Mouse (Mus musculus) embryonic facial prominence, embryonic 14.5 days (tissue): ENCODE results near the gene Prepl. TPM values are rescaled to one million over a fixed set of nuclear protein-coding genes. Genes with fewer than 3 reads are reported as not detected.

ENCODE experiments used
- ATAC-seq: fragments of 200-750 bp; cut with Nextera tagmentation; 2 replicates; pipeline ENCODE4 v1.8.0; 2017; ENCODE audit warnings: low read depth, moderate number of reproducible peaks, moderate TSS enrichment
- DNase-seq: peaks from one replicate; pipeline ENCODE4 v3.0.0-alpha.2; 2015; ENCODE audit warnings: low spot score
- H3K27ac ChIP-seq: fragments of 300-500 bp; sonication (generic); replicated peaks from 2 replicates; pipeline ENCODE4 v1.5.1; 2014; ENCODE audit warnings: low read depth, mild to moderate bottlenecking, low read length, moderate library complexity
- H3K27me3 ChIP-seq: fragments of 300-500 bp; sonication (generic); replicated peaks from 2 replicates; pipeline ENCODE4 v1.6.1; 2014; ENCODE audit warnings: low read length; ENCODE audit not compliant: control insufficient read depth, insufficient read depth
- H3K36me3 ChIP-seq: fragments of 300-500 bp; sonication (generic); 2 replicates; pipeline ENCODE4 v1.6.1; 2014; ENCODE audit warnings: low read length, mixed read lengths; ENCODE audit not compliant: control insufficient read depth, insufficient read depth
- H3K4me1 ChIP-seq: fragments of 300-500 bp; sonication (generic); 2 replicates; pipeline ENCODE4 v1.6.1; 2014; ENCODE audit warnings: antibody characterized with exemption, low read length; ENCODE audit not compliant: control insufficient read depth, insufficient read depth
- H3K4me2 ChIP-seq: fragments of 300-500 bp; sonication (generic); 2 replicates; pipeline ENCODE4 v1.6.1; 2014; ENCODE audit warnings: low read depth, mild to moderate bottlenecking, low read length, moderate library complexity, mixed read lengths
- H3K4me3 ChIP-seq: fragments of 300-500 bp; sonication (generic); 2 replicates; pipeline ENCODE4 v1.5.1; 2014; ENCODE audit warnings: low read depth, mild to moderate bottlenecking, low read length
- H3K9ac ChIP-seq: fragments of 300-500 bp; sonication (generic); 2 replicates; pipeline ENCODE4 v1.6.1; 2014; ENCODE audit warnings: low read depth, mild to moderate bottlenecking, low read length, moderate library complexity, mixed read lengths
- H3K9me3 ChIP-seq: fragments of 300-500 bp; sonication (generic); 2 replicates; pipeline ENCODE4 v1.6.1; 2016; ENCODE audit warnings: low read length; ENCODE audit not compliant: control insufficient read depth
- WGBS: fragments of 180-500 bp; shearing (Covaris S2); extraction: QIAGEN DNeasy Blood & Tissue Kit; methylation state at CpG from one replicate; pipeline ENCODE4 v1.1.7; 2014; 5-methylcytosine and 5-hydroxymethylcytosine counted together
- polyA plus RNA-seq: library from polyadenylated mRNA; unstranded; fragments of >200 nt; fragmentation: Nextera tagmentation; extraction: Ambion mirVana; gene quantifications from 2 replicates; pipeline ENCODE4 v1.2.1, GENCODE M21; 2014

Gene Prepl
- polyA plus RNA-seq, 1 experiment from 2014 or later: 58.3 TPM

DNA sequence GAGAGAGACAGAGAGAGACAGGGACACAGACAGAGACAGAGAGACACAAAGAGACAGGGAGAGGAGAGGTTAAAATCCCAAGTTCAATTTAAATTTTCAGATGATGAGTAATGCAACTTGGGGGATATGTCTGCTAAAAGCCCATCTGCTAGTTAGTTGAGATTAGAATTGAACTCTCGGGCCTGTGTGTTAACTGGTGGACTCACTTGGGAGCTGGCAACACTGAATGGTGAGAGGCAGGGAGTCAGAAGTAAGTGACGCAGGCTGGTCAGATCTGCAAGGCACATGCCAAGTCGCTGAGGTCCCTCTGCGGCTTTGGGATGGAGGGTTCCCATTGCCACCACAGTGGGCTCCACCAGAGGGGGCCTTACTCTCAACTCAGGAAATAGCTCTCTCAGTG, 51.7 kb downstream of the Prepl start:
- Histone ChIP-seq H3K9me3 (no peaks in the 10 kb centered on the region), H3K27ac (no peak overlapping the region), H3K36me3 (no peaks in the 10 kb centered on the region), H3K27me3 (no peaks in the 10 kb centered on the region), H3K4me1 (no peaks in the 10 kb centered on the region), H3K4me3 (no peak overlapping the region), H3K4me2 (no peak overlapping the region), H3K9ac (no peak overlapping the region)
- WGBS: 81% methylated on average over 4 of the region's 4 CpGs
- ATAC-seq (no peak), DNase-seq (no peak)

- ATAC-seq: no peak
- 81% methylated on average over 5 of the region's 5 CpGs for WGBS
- DNase-seq: no peak
- no peak overlapping the region for H3K27ac ChIP-seq
- H3K9me3 ChIP-seq: no peaks in the 10 kb centered on the region
- no peaks in the 10 kb centered on the region for H3K36me3 ChIP-seq
- H3K27me3 ChIP-seq: no peaks in the 10 kb centered on the region
- no peak overlapping the region for H3K4me2 ChIP-seq
- no peak overlapping the region for H3K9ac ChIP-seq
- no peaks in the 10 kb centered on the region for H3K4me1 ChIP-seq
- H3K4me3 ChIP-seq: no peak overlapping the region
Measured at GRCm38 (mm10) chr17:85037855-85038254, 52.2 kb downstream of the Prepl start.

DNA sequence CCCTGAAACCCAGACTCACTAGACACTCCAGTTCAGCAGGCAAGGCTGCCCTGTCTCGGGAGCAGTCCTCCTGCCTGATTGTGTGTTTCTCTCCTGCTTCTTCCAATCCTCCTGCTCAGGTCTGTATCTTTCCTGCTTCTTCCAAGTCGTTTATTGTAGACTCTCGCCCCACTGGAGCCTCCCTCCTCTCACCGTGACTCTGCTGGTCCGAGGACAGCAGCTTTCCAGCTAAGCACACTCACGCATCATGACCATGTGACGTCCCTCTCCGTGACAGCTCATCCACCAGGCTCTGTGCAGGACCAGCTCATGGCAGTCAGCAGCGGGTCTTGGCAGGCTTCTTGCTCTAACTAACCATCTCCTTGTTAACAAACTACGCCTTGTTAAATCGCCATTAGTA, 56.0 kb downstream of the Prepl start:
- Histone ChIP-seq H3K4me1 (no peaks in the 10 kb centered on the region), H3K4me2 (no peak overlapping the region), H3K36me3 (no peaks in the 10 kb centered on the region), H3K4me3 (no peak overlapping the region), H3K9ac (no peak overlapping the region), H3K27me3 (no peaks in the 10 kb centered on the region), H3K27ac (no peak overlapping the region), H3K9me3 (no peaks in the 10 kb centered on the region)
- ATAC-seq (0 out of 2 replicates have a peak, but pooled peaks have one; percentile 55), DNase-seq (no peak)
- WGBS: 61% methylated on average over 11 of the region's 11 CpGs

DNA sequence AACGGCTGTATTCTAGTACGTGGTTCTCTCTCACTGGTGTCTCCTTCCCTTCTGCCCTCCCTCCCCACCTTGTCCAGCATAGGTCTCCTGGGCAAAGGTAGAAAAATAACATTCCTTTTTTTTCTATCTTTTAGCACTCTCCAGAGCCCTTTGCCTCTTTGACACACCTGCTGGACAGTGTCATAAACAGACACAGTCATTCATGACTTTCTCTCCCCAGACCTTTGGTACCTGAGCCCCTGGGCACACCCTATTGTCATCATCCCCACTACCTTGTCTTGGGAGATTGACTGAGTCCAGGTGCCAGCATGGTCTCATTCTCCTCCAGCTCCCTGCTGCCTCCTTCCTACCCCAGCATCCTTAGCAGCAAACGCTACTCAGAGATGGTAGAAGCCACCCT, 57.0 kb downstream of the Prepl start:
- no peaks in the 10 kb centered on the region for H3K36me3 ChIP-seq
- WGBS: 82% methylated on average over 3 of the region's 3 CpGs
- H3K4me3 ChIP-seq: no peak overlapping the region
- ATAC-seq (no peak), DNase-seq (no peak)
- no peak overlapping the region for H3K4me2 ChIP-seq
- H3K27me3 ChIP-seq: no peaks in the 10 kb centered on the region
- H3K4me1 ChIP-seq: no peaks in the 10 kb centered on the region
- H3K9ac ChIP-seq: no peak overlapping the region
- H3K27ac ChIP-seq: no peak overlapping the region
- H3K9me3 ChIP-seq: no peaks in the 10 kb centered on the region

DNA sequence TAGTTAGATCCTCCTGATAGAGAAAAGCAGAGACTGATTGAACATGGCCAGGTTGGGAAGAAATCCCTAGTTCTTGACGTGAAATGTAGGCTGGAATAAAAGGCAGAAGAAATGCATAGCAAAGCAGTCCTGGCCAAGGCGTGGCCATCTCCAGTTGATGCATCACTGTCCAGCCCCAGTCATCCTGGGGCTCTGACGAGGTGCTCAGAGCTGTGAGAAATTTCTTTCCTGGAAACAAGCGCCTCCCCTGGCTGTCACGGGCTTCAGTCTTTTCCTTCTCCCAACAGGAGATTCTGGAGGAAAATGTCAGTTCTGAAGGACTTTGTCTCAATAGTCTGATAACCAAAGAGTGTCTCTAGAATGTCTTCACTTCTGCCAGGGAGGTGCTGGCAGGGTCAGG, 59.4 kb downstream of the Prepl start:
- ATAC-seq: no peak
- Histone ChIP-seq H3K4me1 (no peaks in the 10 kb centered on the region), H3K9ac (no peak overlapping the region), H3K27ac (no peak overlapping the region), H3K4me2 (no peak overlapping the region), H3K9me3 (no peaks in the 10 kb centered on the region), H3K27me3 (no peaks in the 10 kb centered on the region), H3K4me3 (no peak overlapping the region), H3K36me3 (no peaks in the 10 kb centered on the region)
- 81% methylated on average over 5 of the region's 5 CpGs for WGBS
- no peak for DNase-seq

- H3K36me3 ChIP-seq: no peaks in the 10 kb centered on the region
- H3K27ac ChIP-seq: no peak overlapping the region
- H3K9ac ChIP-seq: no peak overlapping the region
- DNase-seq (no peak), ATAC-seq (no peak)
- no peaks in the 10 kb centered on the region for H3K9me3 ChIP-seq
- H3K4me3 ChIP-seq: no peak overlapping the region
- no peaks in the 10 kb centered on the region for H3K27me3 ChIP-seq
- no peak overlapping the region for H3K4me2 ChIP-seq
- no peaks in the 10 kb centered on the region for H3K4me1 ChIP-seq
- 91% methylated on average over 10 of the region's 10 CpGs for WGBS
Measured at GRCm38 (mm10) chr17:85028797-85029196, 61.2 kb downstream of the Prepl start.

GRCm38 (mm10) chr17:85028093-85028739, 61.8 kb downstream of the Prepl start, which contains the start of gene Slc3a1:
Gene Slc3a1 (plus strand): TSS chr17:85028376.
- 91% methylated on average over 18 of the region's 20 CpGs for WGBS
- Histone ChIP-seq H3K9ac (no peak within 1 kb of the TSS), H3K36me3 (no peaks in the 10 kb centered on the region), H3K4me1 (no peaks in the 10 kb centered on the region), H3K27me3 (no peaks in the 10 kb centered on the region), H3K27ac (no peak within 1 kb of the TSS), H3K9me3 (no peaks in the 10 kb centered on the region), H3K4me3 (no peak within 1 kb of the TSS), H3K4me2 (no peak within 1 kb of the TSS)
- no peak for DNase-seq
- ATAC-seq: no peak

GRCm38 (mm10) chr17:85027247-85027646, 62.8 kb downstream of the Prepl start:
- ATAC-seq (no peak), DNase-seq (no peak)
- H3K27me3 ChIP-seq: no peaks in the 10 kb centered on the region
- 86% methylated on average over 3 of the region's 3 CpGs for whole genome bisulfite sequencing
- no peak overlapping the region for H3K9ac ChIP-seq
- H3K27ac ChIP-seq: no peak overlapping the region
- no peaks in the 10 kb centered on the region for H3K36me3 ChIP-seq
- no peak overlapping the region for H3K4me2 ChIP-seq
- no peak overlapping the region for H3K4me3 ChIP-seq
- H3K9me3 ChIP-seq: no peaks in the 10 kb centered on the region
- H3K4me1 ChIP-seq: no peaks in the 10 kb centered on the region

DNA sequence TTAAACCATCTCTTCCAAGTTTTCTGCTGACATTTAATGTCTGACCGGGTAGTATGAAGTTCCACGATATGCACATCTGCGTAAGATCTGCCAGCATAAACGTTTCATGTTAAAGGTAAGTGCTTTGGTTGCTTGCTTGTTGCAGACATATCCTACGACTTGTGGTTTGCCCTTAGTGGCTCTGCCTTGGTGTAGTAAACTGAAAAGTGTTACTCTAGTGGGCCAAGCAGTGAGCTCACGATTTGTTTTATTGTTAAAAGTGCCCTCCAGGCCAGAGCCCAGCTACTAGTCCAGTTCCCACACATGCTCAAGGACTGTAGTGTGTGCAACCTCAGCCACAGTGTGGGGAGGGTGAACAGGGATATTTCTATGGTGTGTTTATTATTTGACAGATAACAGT, 63.6 kb downstream of the Prepl start:
- Histone ChIP-seq H3K4me2 (no peak overlapping the region), H3K4me1 (no peaks in the 10 kb centered on the region), H3K4me3 (no peak overlapping the region), H3K9me3 (no peaks in the 10 kb centered on the region), H3K9ac (no peak overlapping the region), H3K27ac (no peak overlapping the region), H3K27me3 (no peaks in the 10 kb centered on the region), H3K36me3 (no peaks in the 10 kb centered on the region)
- DNase-seq: no peak
- no peak for ATAC-seq
- 93% methylated on average over 6 of the region's 6 CpGs for WGBS
